Mouse (Mus musculus) CH12.LX (cell line): ENCODE measurements around the gene Xylt1. TPM values are rescaled to one million over a fixed set of nuclear protein-coding genes. Genes with fewer than 3 reads are reported as not detected.
A peak's percentile ranks its signal among the peaks of the same experiment; 100 is the strongest.

Source experiments
- DNase-seq: peaks from one replicate; pipeline ENCODE4 v3.0.0-alpha.2; 2013; ENCODE audit errors: extremely low read depth
- H3K27ac ChIP-seq: 2 replicates; pipeline ENCODE4 v1.5.1; 2012; ENCODE audit warnings: low read depth, mild to moderate bottlenecking, control low read depth, moderate library complexity; ENCODE audit not compliant: insufficient read depth
- H3K27me3 ChIP-seq: replicated peaks from 2 replicates; pipeline ENCODE3; 2012; ENCODE audit warnings: inconsistent platforms
- H3K36me3 ChIP-seq, 2 experiments: replicated peaks in 1 of 2; 2 replicates each; pipeline versions ENCODE3 to v1.6.1; 2012; ENCODE audit warnings: inconsistent platforms in 1 of 2, low read length in 1 of 2, mild to moderate bottlenecking in 1 of 2, mixed read lengths in 1 of 2, moderate library complexity in 1 of 2; ENCODE audit not compliant: control insufficient read depth in 1 of 2, insufficient read depth in 1 of 2
- H3K4me1 ChIP-seq, 2 experiments: 2 replicates each; pipeline ENCODE4 v1.6.1; 2012; ENCODE audit warnings: inconsistent platforms in 1 of 2, moderate library complexity in 1 of 2; ENCODE audit not compliant: insufficient read depth in 2 of 2, control insufficient read depth in 1 of 2
- H3K4me2 ChIP-seq: 2 replicates; pipeline ENCODE4 v1.6.1; 2012; ENCODE audit warnings: low read depth, mild to moderate bottlenecking, control low read depth; ENCODE audit not compliant: poor library complexity, insufficient read depth, severe bottlenecking
- H3K4me3 ChIP-seq, 3 experiments: fragments of 150-350 bp in 1 of 3; sonication (generic) in 1 of 3; replicated peaks in 1 of 3; 2 replicates each; pipeline versions ENCODE3 to v1.5.1; 2011 to 2012; ENCODE audit warnings: low read depth in 2 of 3, low read length in 2 of 3, mild to moderate bottlenecking in 2 of 3, moderate library complexity in 2 of 3, control low read depth in 1 of 3, improper control_type of control experiment in 1 of 3, inconsistent platforms in 1 of 3, mixed read lengths in 1 of 3; ENCODE audit not compliant: poor library complexity in 1 of 3
- H3K79me2 ChIP-seq: replicated peaks from 2 replicates; pipeline ENCODE4 v1.6.1; 2012; ENCODE audit warnings: mild to moderate bottlenecking, moderate library complexity; ENCODE audit not compliant: control insufficient read depth, poor library complexity, insufficient read depth, severe bottlenecking; ENCODE audit errors: extremely low read depth
- H3K9ac ChIP-seq: 2 replicates; pipeline ENCODE4 v1.6.1; 2012; ENCODE audit warnings: low read depth, mild to moderate bottlenecking, control low read depth, moderate library complexity; ENCODE audit not compliant: insufficient read depth
- H3K9me3 ChIP-seq: replicated peaks from 2 replicates; pipeline ENCODE3; 2012; ENCODE audit warnings: low read length, inconsistent platforms, mixed read lengths
- BHLHE40 ChIP-seq: IDR thresholded peaks from 2 replicates; pipeline ENCODE4 v1.6.1; 2011; ENCODE audit warnings: mild to moderate bottlenecking, low read depth, low read length, improper control_type of control experiment
- CHD1 ChIP-seq: IDR thresholded peaks from 2 replicates; pipeline ENCODE4 v1.6.1; 2012; ENCODE audit warnings: low read depth, low read length, improper control_type of control experiment, inconsistent platforms
- CHD2 ChIP-seq: IDR thresholded peaks from 2 replicates; pipeline ENCODE4 v1.6.1; 2011; ENCODE audit warnings: low read length, improper control_type of control experiment
- ELF1 ChIP-seq: IDR thresholded peaks from 2 replicates; pipeline ENCODE4 v1.6.1; 2014; ENCODE audit warnings: low read depth, mild to moderate bottlenecking, inconsistent platforms, low read length, improper control_type of control experiment
- EP300 ChIP-seq: IDR thresholded peaks from 2 replicates; pipeline ENCODE4 v1.6.1; 2011; ENCODE audit warnings: low read length, improper control_type of control experiment
- ETS1 ChIP-seq: conservative IDR thresholded peaks from 2 replicates; pipeline ENCODE4 v1.6.1; 2012; ENCODE audit warnings: low read depth, mild to moderate bottlenecking, inconsistent platforms, low read length, improper control_type of control experiment, moderate library complexity
- GABPA ChIP-seq: IDR thresholded peaks from 2 replicates; pipeline ENCODE4 v1.6.1; 2012; ENCODE audit warnings: low read depth, low read length, improper control_type of control experiment, inconsistent platforms; ENCODE audit not compliant: insufficient replicate concordance
- IRF4 ChIP-seq: IDR thresholded peaks from 2 replicates; pipeline ENCODE4 v1.6.1; 2014; ENCODE audit warnings: low read depth, mild to moderate bottlenecking, inconsistent platforms, low read length, improper control_type of control experiment
- JUN ChIP-seq: IDR thresholded peaks from 2 replicates; pipeline ENCODE4 v1.6.1; 2011; ENCODE audit warnings: low read depth, mild to moderate bottlenecking, low read length, improper control_type of control experiment, moderate library complexity; ENCODE audit not compliant: insufficient read depth
- MAFK ChIP-seq: IDR thresholded peaks from 2 replicates; pipeline ENCODE4 v1.6.1; 2011; ENCODE audit warnings: low read length, improper control_type of control experiment; ENCODE audit not compliant: insufficient replicate concordance
- MAX ChIP-seq: IDR thresholded peaks from 2 replicates; pipeline ENCODE4 v1.6.1; 2011; ENCODE audit warnings: low read length, improper control_type of control experiment
- MAZ ChIP-seq: IDR thresholded peaks from 2 replicates; pipeline ENCODE4 v1.6.1; 2012; ENCODE audit warnings: low read depth, mild to moderate bottlenecking, inconsistent platforms, low read length, improper control_type of control experiment, moderate library complexity
- MYC ChIP-seq: IDR thresholded peaks from 2 replicates; pipeline ENCODE4 v1.6.1; 2011; ENCODE audit warnings: low read depth, mild to moderate bottlenecking, improper control_type of control experiment, low read length
- NELFE ChIP-seq: IDR thresholded peaks from 2 replicates; pipeline ENCODE4 v1.6.1; 2011; ENCODE audit warnings: low read depth, low read length, improper control_type of control experiment
- NRF1 ChIP-seq: IDR thresholded peaks from 2 replicates; pipeline ENCODE4 v1.6.1; 2014; ENCODE audit warnings: low read depth, mild to moderate bottlenecking, inconsistent platforms, low read length, improper control_type of control experiment, moderate library complexity
- POLR2AphosphoS2 ChIP-seq: IDR thresholded peaks from 2 replicates; pipeline ENCODE4 v1.6.1; 2011; ENCODE audit warnings: low read depth, low read length, improper control_type of control experiment
- RAD21 ChIP-seq: IDR thresholded peaks from 2 replicates; pipeline ENCODE4 v1.6.1; 2011; ENCODE audit warnings: low read depth, mild to moderate bottlenecking, low read length, improper control_type of control experiment, moderate library complexity
- RCOR1 ChIP-seq: conservative IDR thresholded peaks from 2 replicates; pipeline ENCODE4 v1.6.1; 2012; ENCODE audit warnings: low read depth, mild to moderate bottlenecking, inconsistent platforms, low read length, improper control_type of control experiment
- SMC3 ChIP-seq: IDR thresholded peaks from 2 replicates; pipeline ENCODE4 v1.6.1; 2011; ENCODE audit warnings: low read depth, low read length, improper control_type of control experiment
- TBP ChIP-seq: conservative IDR thresholded peaks from 2 replicates; pipeline ENCODE4 v1.6.1; 2011; ENCODE audit warnings: low read depth, low read length, improper control_type of control experiment
- TCF12 ChIP-seq: IDR thresholded peaks from 2 replicates; pipeline ENCODE4 v1.6.1; 2014; ENCODE audit warnings: low read depth, mild to moderate bottlenecking, inconsistent platforms, low read length, improper control_type of control experiment
- UBTF ChIP-seq: IDR thresholded peaks from 2 replicates; pipeline ENCODE4 v1.6.1; 2012; ENCODE audit warnings: low read depth, mild to moderate bottlenecking, inconsistent platforms, low read length, improper control_type of control experiment, moderate library complexity
- USF2 ChIP-seq: conservative IDR thresholded peaks from 2 replicates; pipeline ENCODE4 v1.6.1; 2011; ENCODE audit warnings: low read depth, low read length, improper control_type of control experiment
- ZKSCAN1 ChIP-seq: IDR thresholded peaks from 2 replicates; pipeline ENCODE4 v1.6.1; 2012; ENCODE audit warnings: low read depth, inconsistent platforms, low read length, improper control_type of control experiment, borderline replicate concordance
- ZNF384 ChIP-seq: IDR thresholded peaks from 2 replicates; pipeline ENCODE4 v1.6.1; 2012; ENCODE audit warnings: low read depth, low read length, improper control_type of control experiment, inconsistent platforms
- dilution Hi-C: fragments of 300-500 bp; cut with MboI; formaldehyde crosslinking; loops from 2 replicates; pipeline ENCODE4 v1.14.3; 2020; ENCODE audit warnings: low sequenced_read_pairs; ENCODE audit not compliant: extremely low pct_unique_long_range_greater_than_20kb, extremely low pct_ligation_motif_present
- in situ Hi-C: fragments of 300-500 bp; cut with MboI; formaldehyde crosslinking; loops from 3 replicates; pipeline ENCODE4 v1.14.3; 2019; ENCODE audit warnings: low sequenced_read_pairs, low pct_ligation_motif_present, low pct_unique_long_range_greater_than_20kb, mixed read lengths
- polyA plus RNA-seq: library from polyadenylated mRNA; unstranded; fragments of >175 nt; gene quantifications from 2 replicates; pipeline ENCODE4 v1.2.1, GENCODE M21; 2012; ENCODE audit warnings: low read depth; ENCODE audit not compliant: insufficient read length
- total RNA-seq, 2 experiments: library from RNA; depleted of rRNA; stranded (reverse); fragments of 300-350 nt in 1 of 2; fragments of >200 nt in 1 of 2; gene quantifications; 2 replicates each; pipeline ENCODE4 v1.2.3; 2012 to 2014

Xylt1 gene
- total and polyA plus RNA-seq, 3 experiments: 0.38 to 0.84 (median 0.38) TPM

- peak; percentile 56; the same call in 1 of the 2 replicates for TF ChIP-seq ZKSCAN1
- TF ChIP-seq JUN: no peak
- TF ChIP-seq UBTF: peak; percentile 87; the same call in 1 of the 2 replicates
- peak; percentile 18; the same call in 1 of the 2 replicates for TF ChIP-seq SMC3
- TF ChIP-seq RAD21: no peak; the same call in none of the 2 replicates
- TF ChIP-seq EP300: peak; percentile 9; the same call in 1 of the 2 replicates
- TF ChIP-seq ELF1: no peak
- TF ChIP-seq BHLHE40: peak; percentile 56
- TF ChIP-seq, all 38 proteins: peak for 17
Measured at GRCm38 (mm10) chr7:117612788-117613473, 232.2 kb downstream of the Xylt1 start (continued).

DNA sequence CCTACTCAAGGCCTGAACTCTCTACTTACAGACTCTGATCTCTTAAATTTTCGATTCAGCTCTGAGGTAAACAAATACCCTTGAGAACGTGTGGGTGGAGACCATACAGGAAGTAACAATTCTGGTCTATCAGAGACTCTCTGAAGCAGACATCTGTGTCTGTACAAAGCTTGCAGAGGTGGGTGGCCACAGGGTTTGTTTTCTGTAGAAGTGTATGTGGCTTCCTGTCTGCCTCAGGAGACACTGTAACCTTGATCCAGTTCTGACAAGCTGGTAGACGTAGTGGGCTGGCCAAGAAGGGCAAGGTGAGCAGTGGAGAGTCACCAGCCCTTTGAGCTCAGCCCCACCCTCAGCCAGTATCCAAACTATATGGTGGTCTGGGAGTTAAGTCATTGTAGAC lies 233.0 kb downstream of the Xylt1 start:
- H3K4me2 ChIP-seq: peak overlapping the region; percentile 57
- dilution Hi-C loops (no loop called here), in situ Hi-C loops (loop anchor here (5.0 to 10.0 kb wide), 3 partner anchors 41 to 231 kb away; partner anchors contain the start of gene Xylt1)
- H3K9ac ChIP-seq: no peak overlapping the region
- no peak overlapping the region for H3K4me3 ChIP-seq
- H3K4me1 ChIP-seq: peaks cover 28 to 88% of the 10 kb centered on the region in 2 experiments
- no peaks in the 10 kb centered on the region for H3K36me3 ChIP-seq
- H3K27me3 ChIP-seq: no peaks in the 10 kb centered on the region
- DNase-seq: peak; percentile 82
- H3K27ac ChIP-seq: peak overlapping the region; percentile 8; the same call in 1 of the 2 replicates
- TF ChIP-seq USF2 (no peak), ETS1 (peak; percentile 49), ZNF384 (no peak), BHLHE40 (peak; percentile 50; the same call in 1 of the 2 replicates), MAFK (0 out of 2 replicates have a peak, but pooled peaks have one; percentile 12), EP300 (peak; percentile 65), ELF1 (peak; percentile 51), TCF12 (peak; percentile 44; the same call in 1 of the 2 replicates), RAD21 (no peak; the same call in 1 of the 2 replicates), CHD2 (no peak), JUN (no peak), GABPA (no peak)
- no peaks in the 10 kb centered on the region for H3K9me3 ChIP-seq
- no peaks in the 10 kb centered on the region for H3K79me2 ChIP-seq

- no peaks in the 10 kb centered on the region for H3K36me3 ChIP-seq
- H3K4me1 ChIP-seq: peaks cover 28 to 88% of the 10 kb centered on the region in 2 experiments
- DNase-seq: no peak
- no peaks in the 10 kb centered on the region for H3K79me2 ChIP-seq
- no peak overlapping the region; the same call in 1 of the 2 replicates for H3K27ac ChIP-seq
- no peaks in the 10 kb centered on the region for H3K9me3 ChIP-seq
- H3K9ac ChIP-seq: no peak overlapping the region
- H3K4me2 ChIP-seq: no peak overlapping the region
- no peaks in the 10 kb centered on the region for H3K27me3 ChIP-seq
- no peak overlapping the region for H3K4me3 ChIP-seq
- TF ChIP-seq TBP (no peak), NRF1 (no peak), GABPA (no peak), ELF1 (no peak), IRF4 (no peak), TCF12 (no peak), CHD1 (no peak), MAX (no peak), POLR2AphosphoS2 (no peak), NELFE (no peak), MYC (no peak), ZKSCAN1 (no peak), CHD2 (no peak), MAZ (no peak), RCOR1 (no peak)
- in situ Hi-C loops: loop anchor here (5.0 to 10.0 kb wide), 3 partner anchors 42 to 232 kb away; partner anchors contain the start of gene Xylt1
- dilution Hi-C loops: no loop called here
Measured at GRCm38 (mm10) chr7:117614346-117614745, 233.6 kb downstream of the Xylt1 start.
